Mouse (Mus musculus): ENCODE measurements around the gene Siah1b. TPM values are rescaled to one million over a fixed set of nuclear protein-coding genes. Genes with fewer than 3 reads are reported as not detected.

The Siah1b gene
- polyA plus RNA-seq (2015; fragmentation: Nextera tagmentation; extraction: Ambion mirVana), result 7.9 and 9.6 TPM in 2 replicates

DNA sequence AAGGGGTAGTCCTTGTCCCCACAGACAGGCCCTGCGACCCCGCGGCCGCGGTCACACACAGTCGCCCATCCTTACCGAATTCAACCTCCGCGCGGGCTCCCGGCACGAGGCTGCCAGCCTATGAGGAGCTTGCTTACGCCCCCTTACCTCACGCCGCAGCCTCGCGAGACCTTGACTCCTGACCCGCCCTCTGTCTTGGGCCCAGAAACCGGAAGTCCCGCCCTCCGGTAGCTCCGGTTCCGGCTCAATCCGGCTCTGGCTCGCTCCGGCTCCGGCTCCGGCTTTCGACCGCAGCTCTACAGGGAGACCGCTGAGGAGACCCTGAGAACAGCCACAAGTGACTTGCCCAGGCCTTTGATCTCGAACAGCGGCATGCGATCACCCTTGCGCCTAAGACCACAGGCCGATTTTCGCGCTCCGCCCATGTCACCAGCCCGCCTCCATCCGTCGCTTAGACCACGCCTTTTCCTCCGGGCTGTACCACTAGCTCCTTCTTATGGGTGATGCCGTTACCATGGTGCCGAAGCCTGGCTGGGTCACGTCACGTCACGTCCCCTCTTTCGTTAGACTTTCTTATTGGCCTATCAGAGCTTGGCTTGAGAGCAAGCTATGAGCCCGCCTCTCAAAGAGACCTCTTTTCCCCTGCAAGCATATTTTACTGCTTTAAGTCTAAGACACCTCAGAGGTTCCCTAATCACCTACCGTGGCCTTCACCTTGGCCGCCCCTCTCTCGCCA is at the start of gene Siah1b:
Gene Siah1b (minus strand): TSS at position 454 of the 736 bp plus-strand sequence.
- Histone ChIP-seq H3K4me1 (ENCODE audit: insufficient read depth, low read depth, low read length) (no peaks in the 10 kb centered on the region), H3K4me3 (ENCODE audit: low read depth, low read length) (peak within 1 kb of the TSS; percentile 52), H3K9ac (replicated peaks; ENCODE audit: low read depth) (peak within 1 kb of the TSS; percentile 51; the same call in 1 of the 2 replicates), H3K36me3 (ENCODE audit: insufficient read depth, low read length) (no peaks in the 10 kb centered on the region), H3K27ac (ENCODE audit: low read length) (peak within 1 kb of the TSS; percentile 81), H3K4me2 (replicated peaks; ENCODE audit: low read depth, low read length) (peak within 1 kb of the TSS; percentile 81), H3K27me3 (replicated peaks; ENCODE audit: insufficient read depth, low read length) (no peaks in the 10 kb centered on the region), H3K9me3 (ENCODE audit: low read length) (no peaks in the 10 kb centered on the region)
- ATAC-seq (peak; percentile 99), DNase-seq (ENCODE audit: low spot score) (peak; percentile 97)
- TF ChIP-seq EP300 (IDR thresholded peaks at IDR 0.05) (0 out of 2 replicates have a peak, but pooled peaks have one; percentile 41), CTCF (IDR thresholded peaks at IDR 0.05) (no peak)
- WGBS, result 13% methylated on average over 48 of the region's 54 CpGs

DNA sequence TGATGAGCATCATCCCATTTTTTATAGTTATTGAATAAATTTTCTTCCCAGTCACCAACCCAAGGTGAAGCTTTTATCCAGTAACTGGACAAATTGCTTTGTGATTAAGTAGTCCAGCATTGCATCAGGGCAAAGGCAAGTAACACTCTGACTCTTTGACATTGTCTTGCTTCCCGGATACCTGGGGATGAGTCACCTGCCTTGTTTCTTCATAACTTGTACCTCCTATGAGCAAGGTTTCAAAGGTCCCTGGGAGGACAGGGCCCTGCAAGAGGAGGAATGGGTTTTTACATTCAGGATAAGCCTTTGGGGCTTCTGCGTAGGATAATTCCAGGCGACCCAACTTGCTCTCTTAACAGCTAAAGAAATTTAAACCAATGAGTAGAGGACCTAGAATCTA is 47.6 kb upstream of the Siah1b start:
- Histone ChIP-seq H3K4me3 (ENCODE audit: low read depth, low read length) (no peak overlapping the region), H3K27me3 (replicated peaks; ENCODE audit: insufficient read depth, low read length) (no peaks in the 10 kb centered on the region), H3K4me2 (replicated peaks; ENCODE audit: low read depth, low read length) (no peak overlapping the region), H3K9me3 (ENCODE audit: low read length) (no peaks in the 10 kb centered on the region), H3K4me1 (ENCODE audit: insufficient read depth, low read depth, low read length) (no peaks in the 10 kb centered on the region), H3K36me3 (ENCODE audit: insufficient read depth, low read length) (no peaks in the 10 kb centered on the region), H3K9ac (replicated peaks; ENCODE audit: low read depth) (no peak overlapping the region), H3K27ac (ENCODE audit: low read length) (no peak overlapping the region)
- WGBS, result 82% methylated on average over 3 of the region's 3 CpGs
- DNase-seq (ENCODE audit: low spot score) (no peak), ATAC-seq (no peak)
- TF ChIP-seq EP300 (IDR thresholded peaks at IDR 0.05), result no peak
- no peak for TF ChIP-seq CTCF (IDR thresholded peaks at IDR 0.05)

DNA sequence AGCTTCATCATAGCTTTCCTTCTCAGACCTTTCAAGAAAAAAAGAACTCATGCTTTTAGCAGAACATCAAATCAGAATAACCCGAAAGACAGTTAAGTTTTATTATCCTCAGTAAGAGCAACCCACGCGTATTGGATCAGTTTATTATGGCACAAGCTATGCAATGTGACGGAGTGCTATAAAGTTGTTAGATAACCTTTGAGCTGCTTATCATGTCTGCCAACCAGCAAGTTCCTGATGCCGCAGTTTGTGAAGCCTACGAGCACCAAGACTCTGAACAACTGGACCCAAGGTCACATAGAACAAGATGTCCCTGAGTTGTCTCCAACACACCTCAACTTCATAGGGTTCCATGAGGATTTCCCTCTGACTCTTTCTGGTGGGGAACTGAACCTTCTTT is 37.5 kb upstream of the Siah1b start:
- H3K36me3 ChIP-seq (ENCODE audit: insufficient read depth, low read length), result no peaks in the 10 kb centered on the region
- ATAC-seq, result no peak
- WGBS, result 82% methylated on average over 6 of the region's 6 CpGs
- H3K4me2 ChIP-seq (replicated peaks; ENCODE audit: low read depth, low read length), result no peak overlapping the region
- no peaks in the 10 kb centered on the region for H3K4me1 ChIP-seq (ENCODE audit: insufficient read depth, low read depth, low read length)
- DNase-seq (ENCODE audit: low spot score), result no peak
- H3K27ac ChIP-seq (ENCODE audit: low read length), result no peak overlapping the region
- H3K4me3 ChIP-seq (ENCODE audit: low read depth, low read length), result no peak overlapping the region
- H3K27me3 ChIP-seq (replicated peaks; ENCODE audit: insufficient read depth, low read length), result no peaks in the 10 kb centered on the region
- no peak for TF ChIP-seq CTCF (IDR thresholded peaks at IDR 0.05)
- TF ChIP-seq EP300 (IDR thresholded peaks at IDR 0.05), result no peak
- H3K9me3 ChIP-seq (ENCODE audit: low read length), result no peaks in the 10 kb centered on the region
- no peak overlapping the region for H3K9ac ChIP-seq (replicated peaks; ENCODE audit: low read depth)

DNA sequence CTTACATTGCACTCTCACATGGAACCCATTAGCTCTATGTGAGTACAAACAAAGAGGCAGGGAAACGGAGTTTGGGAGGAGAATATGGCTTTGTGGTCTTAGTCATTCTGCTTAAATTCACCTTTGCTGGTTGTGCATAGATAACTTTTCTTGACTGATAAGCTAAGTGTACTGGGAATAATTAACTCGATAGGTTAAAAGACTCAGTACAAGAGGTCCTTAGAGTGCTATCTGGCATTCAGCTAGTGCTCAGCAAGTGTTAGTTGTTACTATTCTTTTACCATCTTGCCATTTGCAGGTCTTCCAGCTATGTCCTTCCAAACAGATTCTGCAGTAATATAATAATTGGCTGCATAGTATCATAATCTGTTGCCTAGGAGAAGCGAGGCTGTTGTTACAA is 34.9 kb upstream of the Siah1b start:
- H3K27me3 ChIP-seq (replicated peaks; ENCODE audit: insufficient read depth, low read length), result no peaks in the 10 kb centered on the region
- 70% methylated on average over 3 of the region's 3 CpGs for WGBS
- no peak overlapping the region for H3K9ac ChIP-seq (replicated peaks; ENCODE audit: low read depth)
- no peaks in the 10 kb centered on the region for H3K36me3 ChIP-seq (ENCODE audit: insufficient read depth, low read length)
- no peak overlapping the region for H3K27ac ChIP-seq (ENCODE audit: low read length)
- H3K4me1 ChIP-seq (ENCODE audit: insufficient read depth, low read depth, low read length), result no peaks in the 10 kb centered on the region
- H3K4me2 ChIP-seq (replicated peaks; ENCODE audit: low read depth, low read length), result no peak overlapping the region
- ATAC-seq, result no peak
- TF ChIP-seq EP300 (IDR thresholded peaks at IDR 0.05) (no peak), CTCF (IDR thresholded peaks at IDR 0.05) (no peak)
- no peaks in the 10 kb centered on the region for H3K9me3 ChIP-seq (ENCODE audit: low read length)
- no peak overlapping the region for H3K4me3 ChIP-seq (ENCODE audit: low read depth, low read length)
- no peak for DNase-seq (ENCODE audit: low spot score)

GRCm38 (mm10) chrX:164102656-164103055 is 26.4 kb upstream of the Siah1b start:
- H3K9ac ChIP-seq (replicated peaks; ENCODE audit: low read depth), result no peak overlapping the region
- no peak overlapping the region for H3K4me3 ChIP-seq (ENCODE audit: low read depth, low read length)
- TF ChIP-seq EP300 (IDR thresholded peaks at IDR 0.05) (no peak), CTCF (IDR thresholded peaks at IDR 0.05) (no peak)
- H3K27ac ChIP-seq (ENCODE audit: low read length), result no peak overlapping the region
- H3K4me1 ChIP-seq (ENCODE audit: insufficient read depth, low read depth, low read length), result no peaks in the 10 kb centered on the region
- no peak for ATAC-seq
- H3K9me3 ChIP-seq (ENCODE audit: low read length), result no peaks in the 10 kb centered on the region
- DNase-seq (ENCODE audit: low spot score), result no peak
- 68% methylated on average over 6 of the region's 6 CpGs for WGBS
- H3K36me3 ChIP-seq (ENCODE audit: insufficient read depth, low read length), result no peaks in the 10 kb centered on the region
- H3K27me3 ChIP-seq (replicated peaks; ENCODE audit: insufficient read depth, low read length), result no peaks in the 10 kb centered on the region
- H3K4me2 ChIP-seq (replicated peaks; ENCODE audit: low read depth, low read length), result no peak overlapping the region

- Histone ChIP-seq H3K9me3 (ENCODE audit: low read length) (no peaks in the 10 kb centered on the region), H3K4me1 (ENCODE audit: insufficient read depth, low read depth, low read length) (no peaks in the 10 kb centered on the region), H3K9ac (replicated peaks; ENCODE audit: low read depth) (no peak overlapping the region), H3K27me3 (replicated peaks; ENCODE audit: insufficient read depth, low read length) (no peaks in the 10 kb centered on the region), H3K27ac (ENCODE audit: low read length) (no peak overlapping the region), H3K4me3 (ENCODE audit: low read depth, low read length) (no peak overlapping the region), H3K36me3 (ENCODE audit: insufficient read depth, low read length) (no peaks in the 10 kb centered on the region), H3K4me2 (replicated peaks; ENCODE audit: low read depth, low read length) (no peak overlapping the region)
- 76% methylated on average over 7 of the region's 7 CpGs for WGBS
- ATAC-seq, result no peak
- TF ChIP-seq EP300 (IDR thresholded peaks at IDR 0.05) (no peak), CTCF (IDR thresholded peaks at IDR 0.05) (no peak)
- DNase-seq (ENCODE audit: low spot score), result no peak
Measured at GRCm38 (mm10) chrX:164102198-164102597, 25.9 kb upstream of the Siah1b start.

All from lung, postnatal 0 days (tissue).